Mouse (Mus musculus) lung, adult 2 months (tissue): ENCODE results near the gene Smarca1.

ENCODE experiments used
- CTCF ChIP-seq: fragments of 200-500 bp; IDR thresholded peaks from 2 replicates; pipeline ENCODE4 v1.5.1; 2011; ENCODE audit warnings: mild to moderate bottlenecking, low read length, control low read depth; ENCODE audit not compliant: insufficient read depth
- POLR2A ChIP-seq: fragments of 200-500 bp; IDR thresholded peaks from 2 replicates; pipeline ENCODE4 v1.6.1; 2011; ENCODE audit warnings: low read depth, mild to moderate bottlenecking, control low read depth, low read length, borderline replicate concordance; ENCODE audit errors: extremely low read depth

- no peak for TF ChIP-seq CTCF
- no peak for TF ChIP-seq POLR2A
Measured at GRCm38 (mm10) chrX:47936885-47937284, 44.1 kb upstream of the Smarca1 start.
